Mouse (Mus musculus): ENCODE results near the gene Arl5b. TPM values are rescaled to one million over a fixed set of nuclear protein-coding genes. Genes with fewer than 3 reads are reported as not detected.

The Arl5b gene
- polyA plus RNA-seq, 1 experiment, result 4.3 TPM

DNA sequence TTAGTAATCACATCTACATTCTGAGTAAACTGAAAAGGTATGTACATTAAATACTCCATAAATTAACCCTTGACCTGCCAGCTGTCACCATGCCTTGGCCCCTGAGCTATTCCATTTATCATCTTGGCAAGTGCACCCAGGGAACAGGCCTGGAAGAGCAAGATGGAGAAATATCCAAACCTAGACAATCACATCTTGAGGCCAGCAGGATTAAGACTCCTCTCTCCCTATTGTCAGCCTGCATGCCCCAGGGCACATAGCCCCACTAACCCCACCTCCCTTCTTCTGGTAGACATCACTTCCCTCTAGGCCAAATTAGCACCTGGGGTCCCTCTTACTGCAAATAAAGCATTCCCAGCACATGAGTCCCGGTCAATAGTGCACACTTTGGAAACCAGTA is 21.4 kb upstream of the Arl5b start:
- no peak overlapping the region for H3K4me3 ChIP-seq

DNA sequence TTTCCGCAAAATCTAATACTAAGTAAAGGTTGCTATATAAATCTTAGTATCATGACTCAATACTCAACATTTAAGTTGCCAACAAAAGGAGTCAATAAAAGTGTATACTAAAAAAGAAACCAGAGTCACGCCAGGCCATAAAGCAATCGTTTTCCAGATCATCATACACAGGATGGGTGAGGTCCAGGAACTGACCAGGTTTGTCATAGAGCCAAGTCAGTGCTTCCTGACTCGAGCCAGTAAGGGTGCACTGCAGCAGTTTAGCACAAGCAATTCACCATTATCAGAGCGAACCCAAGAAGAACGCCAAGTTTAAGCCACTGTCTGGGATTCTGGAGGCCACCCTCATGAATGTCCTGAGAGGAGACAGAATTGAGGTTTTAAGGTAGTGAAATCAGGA is 10.5 kb upstream of the Arl5b start:
- peaks cover 12% of the 10 kb centered on the region for H3K36me3 ChIP-seq (ENCODE audit: control insufficient read depth, insufficient read depth)
- TF ChIP-seq MYOD1 (IDR thresholded peaks at IDR 0.05; ENCODE audit: control insufficient read depth in 1 of 3, insufficient read length in 2 of 3, low read depth in 2 of 3) (no peak), SRF (IDR thresholded peaks at IDR 0.05; ENCODE audit: control insufficient read depth, insufficient read length, low read depth) (no peak), POLR2AphosphoS2 (IDR thresholded peaks at IDR 0.05; ENCODE audit: insufficient read length, low read depth) (no peak), E2F4 (IDR thresholded peaks at IDR 0.05; ENCODE audit: insufficient read depth) (no peak), POLR2A (IDR thresholded peaks at IDR 0.05; ENCODE audit: insufficient read length, low read depth) (no peak), REST (IDR thresholded peaks at IDR 0.05; ENCODE audit: insufficient read depth, insufficient read length) (no peak), MYOG (IDR thresholded peaks at IDR 0.05; ENCODE audit: control insufficient read depth in 1 of 3, insufficient read depth in 1 of 3, insufficient read length in 2 of 3, low read depth in 2 of 3) (no peak), CEBPB (IDR thresholded peaks at IDR 0.05; ENCODE audit: insufficient read depth, poor library complexity, severe bottlenecking) (no peak), MAX (IDR thresholded peaks at IDR 0.05; ENCODE audit: low read depth) (no peak), TCF12 (IDR thresholded peaks at IDR 0.05; ENCODE audit: insufficient read depth, poor library complexity, severe bottlenecking) (no peak), USF1 (IDR thresholded peaks at IDR 0.05; ENCODE audit: low read depth) (no peak), TCF3 (IDR thresholded peaks at IDR 0.05; ENCODE audit: insufficient read length, low read depth) (no peak)
- H3ac ChIP-seq (ENCODE audit: control insufficient read depth, insufficient read length), result no peak overlapping the region
- H3K79me2 ChIP-seq (ENCODE audit: control insufficient read depth, insufficient read depth), result no peaks in the 10 kb centered on the region
- H3K4me3 ChIP-seq, result no peak overlapping the region
- no peaks in the 10 kb centered on the region for H3K27me3 ChIP-seq (ENCODE audit: control insufficient read depth, insufficient read depth, insufficient read length)
- H3K4me2 ChIP-seq (ENCODE audit: low read depth), result no peak overlapping the region

More for the DNA sequence above, 21.4 kb upstream of the Arl5b start:
- Histone ChIP-seq H3K79me2 (ENCODE audit: control insufficient read depth, insufficient read depth) (no peaks in the 10 kb centered on the region), H3ac (ENCODE audit: control insufficient read depth, insufficient read length) (no peak overlapping the region), H3K36me3 (ENCODE audit: control insufficient read depth, insufficient read depth) (no peaks in the 10 kb centered on the region), H3K27me3 (ENCODE audit: control insufficient read depth, insufficient read depth, insufficient read length) (no peaks in the 10 kb centered on the region), H3K4me2 (ENCODE audit: low read depth) (no peak overlapping the region)
- TF ChIP-seq REST (IDR thresholded peaks at IDR 0.05; ENCODE audit: insufficient read depth, insufficient read length) (no peak), MAX (IDR thresholded peaks at IDR 0.05; ENCODE audit: low read depth) (no peak), TCF12 (IDR thresholded peaks at IDR 0.05; ENCODE audit: insufficient read depth, poor library complexity, severe bottlenecking) (no peak), MYOG (IDR thresholded peaks at IDR 0.05; ENCODE audit: control insufficient read depth in 1 of 3, insufficient read depth in 1 of 3, insufficient read length in 2 of 3, low read depth in 2 of 3) (no peak), MYOD1 (IDR thresholded peaks at IDR 0.05; ENCODE audit: control insufficient read depth in 1 of 3, insufficient read length in 2 of 3, low read depth in 2 of 3) (no peak), TCF3 (IDR thresholded peaks at IDR 0.05; ENCODE audit: insufficient read length, low read depth) (no peak), CEBPB (IDR thresholded peaks at IDR 0.05; ENCODE audit: insufficient read depth, poor library complexity, severe bottlenecking) (no peak), USF1 (IDR thresholded peaks at IDR 0.05; ENCODE audit: low read depth) (no peak), POLR2A (IDR thresholded peaks at IDR 0.05; ENCODE audit: insufficient read length, low read depth) (no peak), SRF (IDR thresholded peaks at IDR 0.05; ENCODE audit: control insufficient read depth, insufficient read length, low read depth) (no peak), POLR2AphosphoS2 (IDR thresholded peaks at IDR 0.05; ENCODE audit: insufficient read length, low read depth) (no peak), E2F4 (IDR thresholded peaks at IDR 0.05; ENCODE audit: insufficient read depth) (no peak)

DNA sequence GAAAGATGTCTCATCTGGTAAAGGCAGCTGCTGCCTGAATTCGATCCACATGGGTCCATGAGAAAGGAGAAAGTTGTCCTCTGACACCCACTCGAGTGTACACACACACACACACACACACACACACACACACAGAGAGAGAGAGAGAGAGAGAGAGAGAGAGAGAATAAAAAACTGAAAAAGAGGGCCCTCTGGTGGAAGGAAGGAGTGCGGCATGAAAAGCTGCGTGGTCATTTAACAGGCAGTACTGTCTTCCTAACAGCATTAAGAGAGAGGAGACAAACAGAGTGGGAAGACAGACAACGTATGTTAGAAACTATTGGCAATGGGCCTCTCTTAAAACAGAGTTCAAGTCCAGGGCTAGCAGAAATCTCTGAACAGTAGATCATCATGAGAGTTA is 8.9 kb upstream of the Arl5b start:
- Histone ChIP-seq H3K79me2 (ENCODE audit: control insufficient read depth, insufficient read depth) (no peaks in the 10 kb centered on the region), H3K4me2 (ENCODE audit: low read depth) (no peak overlapping the region), H3K36me3 (ENCODE audit: control insufficient read depth, insufficient read depth) (peaks cover 12% of the 10 kb centered on the region), H3ac (ENCODE audit: control insufficient read depth, insufficient read length) (no peak overlapping the region), H3K27me3 (ENCODE audit: control insufficient read depth, insufficient read depth, insufficient read length) (no peaks in the 10 kb centered on the region), H3K4me3 (no peak overlapping the region)
- no peak for TF ChIP-seq POLR2AphosphoS2 (IDR thresholded peaks at IDR 0.05; ENCODE audit: insufficient read length, low read depth)

DNA sequence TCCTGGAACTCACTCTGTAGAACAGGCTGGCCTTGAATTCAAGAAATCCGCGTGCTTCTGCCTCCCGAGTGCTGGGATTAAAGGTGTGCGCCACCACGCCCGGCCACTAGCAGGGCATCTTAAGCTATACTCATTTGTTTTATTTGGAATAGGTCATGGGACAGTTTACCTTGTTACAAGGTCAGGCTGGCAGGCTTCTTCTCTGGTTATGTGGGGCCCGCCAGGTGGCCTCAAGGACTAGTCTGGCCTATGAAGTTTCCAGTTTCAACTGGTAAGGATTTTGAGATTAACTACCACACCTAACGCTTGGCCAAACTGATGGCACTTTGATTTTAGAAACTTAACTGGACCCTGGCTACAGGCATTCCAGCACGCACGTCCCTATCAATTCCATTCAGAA is 5.3 kb downstream of the Arl5b start:
- Histone ChIP-seq H3K27me3 (ENCODE audit: control insufficient read depth, insufficient read depth, insufficient read length) (no peaks in the 10 kb centered on the region), H3ac (ENCODE audit: control insufficient read depth, insufficient read length) (peak overlapping the region; percentile 77), H3K79me2 (ENCODE audit: control insufficient read depth, insufficient read depth) (peaks cover 38% of the 10 kb centered on the region), H3K4me2 (ENCODE audit: low read depth) (peak overlapping the region; percentile 91), H3K4me3 (peak overlapping the region; percentile 77), H3K36me3 (ENCODE audit: control insufficient read depth, insufficient read depth) (no peaks in the 10 kb centered on the region)
- no peak for TF ChIP-seq POLR2A (IDR thresholded peaks at IDR 0.05; ENCODE audit: insufficient read length, low read depth)

DNA sequence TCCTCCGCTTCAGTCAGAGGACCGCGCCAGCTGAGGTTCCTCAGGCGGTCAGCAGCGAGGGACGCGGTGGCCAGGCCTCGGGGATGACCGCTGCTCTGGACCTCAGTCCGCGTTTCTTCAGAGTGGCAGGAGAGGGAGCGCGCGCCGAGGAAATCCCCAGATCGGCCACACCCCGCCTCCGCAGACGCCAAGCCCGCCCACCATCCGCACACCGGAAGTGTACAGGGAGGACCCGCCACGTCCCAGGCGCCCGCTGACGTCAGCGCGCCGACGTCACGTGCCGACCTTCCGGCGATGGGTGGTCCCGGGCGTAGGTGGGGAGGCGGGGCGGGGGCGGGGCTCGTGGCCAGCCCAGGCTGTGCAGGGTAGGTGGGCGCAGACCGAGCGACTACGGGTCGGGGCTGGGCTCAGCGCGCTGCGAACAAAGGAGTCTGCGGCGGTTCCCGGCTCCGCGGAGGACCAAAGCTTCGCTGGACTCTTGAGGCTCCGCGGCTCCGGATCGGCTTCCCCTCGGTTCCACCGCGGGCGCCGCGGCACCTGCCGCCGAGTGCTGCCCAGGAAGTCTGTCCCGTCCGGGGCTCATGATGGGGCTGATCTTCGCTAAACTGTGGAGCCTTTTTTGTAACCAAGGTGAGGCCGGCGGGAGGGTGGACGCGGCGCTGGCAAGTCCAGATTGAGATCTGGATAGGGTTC is 5.9 kb downstream of the Arl5b start, which contains the start of gene Nsun6:
TSS of gene Nsun6 (minus strand) at position 125 of the 693 bp plus-strand sequence.
- H3K36me3 ChIP-seq (ENCODE audit: control insufficient read depth, insufficient read depth), result no peaks in the 10 kb centered on the region
- peaks cover 38% of the 10 kb centered on the region for H3K79me2 ChIP-seq (ENCODE audit: control insufficient read depth, insufficient read depth)
- TF ChIP-seq MYOD1 (IDR thresholded peaks at IDR 0.05; ENCODE audit: control insufficient read depth in 1 of 3, insufficient read length in 2 of 3, low read depth in 2 of 3) (peak in 1 of 3 experiments; percentile 21), POLR2A (IDR thresholded peaks at IDR 0.05; ENCODE audit: insufficient read length, low read depth) (peak; percentile 95), MYOG (IDR thresholded peaks at IDR 0.05; ENCODE audit: control insufficient read depth in 1 of 3, insufficient read depth in 1 of 3, insufficient read length in 2 of 3, low read depth in 2 of 3) (peak in 2 of 3 experiments; percentile 24 to 55), TCF3 (IDR thresholded peaks at IDR 0.05; ENCODE audit: insufficient read length, low read depth) (no peak), MAX (IDR thresholded peaks at IDR 0.05; ENCODE audit: low read depth) (no peak), SRF (IDR thresholded peaks at IDR 0.05; ENCODE audit: control insufficient read depth, insufficient read length, low read depth) (peak; percentile 39), POLR2AphosphoS2 (IDR thresholded peaks at IDR 0.05; ENCODE audit: insufficient read length, low read depth) (peak; percentile 97), CEBPB (IDR thresholded peaks at IDR 0.05; ENCODE audit: insufficient read depth, poor library complexity, severe bottlenecking) (no peak), USF1 (IDR thresholded peaks at IDR 0.05; ENCODE audit: low read depth) (peak; percentile 81), E2F4 (IDR thresholded peaks at IDR 0.05; ENCODE audit: insufficient read depth) (no peak), TCF12 (IDR thresholded peaks at IDR 0.05; ENCODE audit: insufficient read depth, poor library complexity, severe bottlenecking) (no peak), REST (IDR thresholded peaks at IDR 0.05; ENCODE audit: insufficient read depth, insufficient read length) (peak; percentile 30)
- H3K4me3 ChIP-seq, result peak within 1 kb of the TSS; percentile 77
- peak within 1 kb of the TSS; percentile 77 for H3ac ChIP-seq (ENCODE audit: control insufficient read depth, insufficient read length)
- no peaks in the 10 kb centered on the region for H3K27me3 ChIP-seq (ENCODE audit: control insufficient read depth, insufficient read depth, insufficient read length)
- H3K4me2 ChIP-seq (ENCODE audit: low read depth), result peak within 1 kb of the TSS; percentile 91
